Mouse (Mus musculus) right cerebral cortex, postnatal 14 days (tissue): Measurements from ENCODE around the gene Adam8.

Experiments used
- DNase-seq: peaks from one replicate; pipeline ENCODE4 v3.0.0; 2022

Adam8 gene

GRCm38 (mm10) chr7:139944291-139945240 lies 47.8 kb downstream of the Adam8 start:
- DNase-seq, result no peak

- no peak for DNase-seq
Observed at GRCm38 (mm10) chr7:139943674-139944281, 48.6 kb downstream of the Adam8 start, which contains the start of gene Utf1. Utf1 (plus strand) TSS chr7:139943789.

- DNase-seq, result no peak
Observed at GRCm38 (mm10) chr7:139940476-139941209, 51.7 kb downstream of the Adam8 start.

GRCm38 (mm10) chr7:139937810-139938209 lies 54.6 kb downstream of the Adam8 start:
- no peak for DNase-seq

- DNase-seq, result no peak
Observed at GRCm38 (mm10) chr7:139937138-139937537, 55.2 kb downstream of the Adam8 start.

- no peak for DNase-seq
Observed at GRCm38 (mm10) chr7:139936705-139937104, 55.7 kb downstream of the Adam8 start.

GRCm38 (mm10) chr7:139930732-139931131 lies 61.6 kb downstream of the Adam8 start:
- DNase-seq, result peak; percentile 64
